Mouse (Mus musculus) liver, embryonic 14.5 days (tissue): ENCODE data around the gene E130114P18Rik. TPM values are rescaled to one million over a fixed set of nuclear protein-coding genes. Genes with fewer than 3 reads are reported as not detected.

Source experiments
- ATAC-seq: fragments of 200-750 bp; cut with Nextera tagmentation; 2 replicates; pipeline ENCODE4 v1.8.0; 2017; ENCODE audit warnings: moderate number of reproducible peaks, mild to moderate bottlenecking, moderate library complexity; ENCODE audit not compliant: insufficient read depth
- DNase-seq, 3 experiments: peaks; one replicate each; pipeline ENCODE4 v3.0.0-alpha.2; 2012 to 2013; ENCODE audit warnings: low read depth in 3 of 3, low spot score in 3 of 3
- H3K27ac ChIP-seq: fragments of 300-500 bp; sonication (generic); 2 replicates; pipeline ENCODE4 v1.5.1; 2014; ENCODE audit warnings: moderate library complexity, mild to moderate bottlenecking, control low read depth, inconsistent platforms
- H3K27me3 ChIP-seq: fragments of 300-500 bp; sonication (generic); 2 replicates; pipeline ENCODE4 v1.6.1; 2014; ENCODE audit warnings: mild to moderate bottlenecking, low read length, moderate library complexity; ENCODE audit not compliant: control insufficient read depth, insufficient read depth
- H3K36me3 ChIP-seq: fragments of 300-500 bp; sonication (generic); replicated peaks from 2 replicates; pipeline ENCODE4 v1.6.1; 2014; ENCODE audit warnings: low read depth; ENCODE audit not compliant: control insufficient read depth, insufficient read depth
- H3K4me1 ChIP-seq, 2 experiments: fragments of 200-500 bp in 1 of 2; fragments of 300-500 bp in 1 of 2; sonication (generic) in 1 of 2; replicated peaks; 2 replicates each; pipeline ENCODE4 v1.6.1; 2012 to 2014; ENCODE audit warnings: antibody characterized with exemption in 1 of 2, inconsistent platforms in 1 of 2, low read length in 1 of 2; ENCODE audit not compliant: control insufficient read depth in 2 of 2, insufficient read depth in 2 of 2
- H3K4me2 ChIP-seq: fragments of 300-500 bp; sonication (generic); 2 replicates; pipeline ENCODE4 v1.6.1; 2014; ENCODE audit warnings: low read depth, mild to moderate bottlenecking, control low read depth, moderate library complexity
- H3K4me3 ChIP-seq, 2 experiments: fragments of 200-500 bp in 1 of 2; fragments of 300-500 bp in 1 of 2; sonication (generic) in 1 of 2; 2 replicates each; pipeline ENCODE4 v1.5.1; 2012 to 2014; ENCODE audit warnings: low read depth in 2 of 2, low read length in 2 of 2, mild to moderate bottlenecking in 2 of 2, control low read depth in 1 of 2, inconsistent platforms in 1 of 2, moderate library complexity in 1 of 2; ENCODE audit not compliant: insufficient read depth in 1 of 2
- H3K9ac ChIP-seq: fragments of 300-500 bp; sonication (generic); replicated peaks from 2 replicates; pipeline ENCODE4 v1.6.1; 2014; ENCODE audit warnings: mild to moderate bottlenecking, control low read depth, moderate library complexity
- H3K9me3 ChIP-seq: fragments of 300-500 bp; sonication (generic); 2 replicates; pipeline ENCODE4 v1.6.1; 2016; ENCODE audit warnings: low read length, mixed read lengths; ENCODE audit not compliant: control insufficient read depth
- CTCF ChIP-seq: IDR thresholded peaks from 2 replicates; pipeline ENCODE4 v1.5.1; 2016; ENCODE audit warnings: antibody characterized with exemption, low read depth, control low read depth
- EP300 ChIP-seq: IDR thresholded peaks from 2 replicates; pipeline ENCODE4 v1.6.1; 2016; ENCODE audit warnings: antibody characterized with exemption, low read depth
- WGBS: fragments of 180-500 bp; shearing (Covaris S2); extraction: QIAGEN DNeasy Blood & Tissue Kit; methylation state at CpG from one replicate; pipeline ENCODE4 v1.1.7; 2014; ENCODE audit not compliant: insufficient replicate concordance; 5-methylcytosine and 5-hydroxymethylcytosine counted together
- polyA plus RNA-seq, 2 experiments: library from polyadenylated mRNA; depleted of rRNA in 1 of 2; stranded (reverse) in 1 of 2; unstranded in 1 of 2; fragments of >200 nt; fragmentation: Nextera tagmentation in 1 of 2; extraction: Ambion mirVana in 1 of 2; gene quantifications; 2 replicates each; pipeline versions ENCODE4 v1.2.1 to v1.2.3; 2012 to 2014

E130114P18Rik gene
- polyA plus RNA-seq, 2 experiments = not detected

DNA sequence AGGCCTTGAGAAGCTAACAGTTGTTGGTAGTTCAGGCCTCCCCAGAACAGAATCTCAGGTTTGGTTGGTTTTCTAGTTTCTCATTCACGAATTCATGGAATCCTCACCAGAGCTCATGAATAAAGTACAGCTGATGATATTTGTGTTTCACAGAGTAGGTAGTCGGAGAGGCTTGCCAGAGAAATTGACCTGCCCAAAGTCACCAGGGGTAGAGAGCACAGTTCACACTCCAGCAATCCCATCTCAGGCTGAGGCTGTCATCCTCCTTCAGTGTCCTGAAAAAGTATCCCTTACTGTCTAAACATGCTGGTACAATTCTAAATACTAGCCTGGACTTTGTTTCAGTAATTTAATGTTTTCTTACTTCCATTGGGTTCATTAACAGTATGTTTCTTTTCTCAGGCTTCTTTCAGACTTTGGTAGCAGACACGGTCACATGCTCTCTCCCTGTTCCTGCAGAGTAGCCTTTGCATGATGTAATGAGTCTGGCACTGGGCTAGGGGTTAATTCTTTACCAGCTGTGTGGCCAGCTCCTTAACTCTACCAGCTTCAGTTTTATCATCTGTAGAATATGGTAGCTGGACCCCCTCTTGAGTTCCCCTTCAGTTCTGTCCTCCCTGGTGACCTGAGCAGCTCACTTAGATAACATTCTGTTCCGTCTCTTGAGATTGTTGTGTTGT, 12.4 kb downstream of the E130114P18Rik start:
- H3K27ac ChIP-seq = no peak overlapping the region
- no peak for TF ChIP-seq EP300
- H3K36me3 ChIP-seq = no peaks in the 10 kb centered on the region
- no peak overlapping the region for H3K4me2 ChIP-seq
- 49% methylated on average over 4 of the region's 4 CpGs for WGBS
- no peak for DNase-seq
- peaks cover 4% of the 10 kb centered on the region; the same call in 1 of the 2 replicates for H3K27me3 ChIP-seq
- no peaks in the 10 kb centered on the region for H3K4me1 ChIP-seq
- no peaks in the 10 kb centered on the region for H3K9me3 ChIP-seq
- no peak overlapping the region for H3K9ac ChIP-seq
- no peak for ATAC-seq
- no peak overlapping the region for H3K4me3 ChIP-seq

DNA sequence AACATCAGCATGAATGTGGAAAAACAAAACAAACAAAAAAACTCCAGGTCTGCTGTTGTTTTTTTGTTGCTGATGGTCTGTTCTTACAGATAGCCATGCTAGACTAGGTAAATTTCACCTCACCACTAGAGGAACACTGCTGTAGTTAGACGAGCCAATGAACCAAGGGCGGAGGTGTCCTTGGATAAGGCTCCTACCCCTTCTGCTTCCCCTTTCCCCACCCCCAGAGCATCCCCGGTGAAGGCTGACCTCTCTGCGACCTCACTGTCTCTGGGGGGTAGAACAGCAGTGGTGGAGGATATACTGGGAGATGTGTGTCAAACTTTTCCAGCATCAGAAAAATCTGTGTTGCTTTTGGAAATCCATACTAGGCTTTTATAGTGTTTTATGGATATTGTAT, 13.3 kb downstream of the E130114P18Rik start:
- Histone ChIP-seq H3K4me1 (no peaks in the 10 kb centered on the region), H3K9ac (no peak overlapping the region), H3K27ac (no peak overlapping the region), H3K4me3 (no peak overlapping the region), H3K36me3 (no peaks in the 10 kb centered on the region), H3K27me3 (peaks cover 5% of the 10 kb centered on the region; the same call in 1 of the 2 replicates), H3K9me3 (no peaks in the 10 kb centered on the region), H3K4me2 (no peak overlapping the region)
- TF ChIP-seq EP300 = no peak
- no peak for TF ChIP-seq CTCF
- 20% methylated on average over 4 of the region's 4 CpGs for WGBS
- DNase-seq = no peak
- ATAC-seq = no peak

DNA sequence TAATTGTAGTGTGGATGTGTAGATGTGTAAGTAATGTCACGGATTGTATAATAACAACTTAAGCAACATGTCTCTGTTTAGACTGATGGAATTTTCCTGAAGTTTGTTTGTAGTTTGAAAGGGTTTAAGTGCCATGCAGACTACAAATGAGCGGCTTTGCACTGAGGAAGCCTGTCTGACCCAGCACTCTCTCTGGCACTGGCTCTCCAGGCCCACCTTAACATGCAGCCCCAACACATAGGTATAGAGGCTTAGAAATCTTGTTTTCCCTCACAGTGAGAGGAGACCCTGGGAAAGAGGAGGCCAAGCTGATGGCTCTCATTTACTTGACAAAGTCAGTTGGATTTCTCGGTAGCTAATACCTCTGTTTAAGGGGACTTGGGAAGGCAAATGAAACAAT, 19.2 kb downstream of the E130114P18Rik start:
- no peak for DNase-seq
- H3K4me3 ChIP-seq = no peak overlapping the region
- peaks cover 54% of the 10 kb centered on the region for H3K27me3 ChIP-seq
- no peak overlapping the region for H3K4me2 ChIP-seq
- no peak overlapping the region for H3K9ac ChIP-seq
- H3K4me1 ChIP-seq = no peaks in the 10 kb centered on the region
- H3K27ac ChIP-seq = no peak overlapping the region
- H3K36me3 ChIP-seq = no peaks in the 10 kb centered on the region
- H3K9me3 ChIP-seq = no peaks in the 10 kb centered on the region
- 29% methylated on average over 3 of the region's 3 CpGs for WGBS
- no peak for ATAC-seq
- TF ChIP-seq CTCF (no peak), EP300 (no peak)

DNA sequence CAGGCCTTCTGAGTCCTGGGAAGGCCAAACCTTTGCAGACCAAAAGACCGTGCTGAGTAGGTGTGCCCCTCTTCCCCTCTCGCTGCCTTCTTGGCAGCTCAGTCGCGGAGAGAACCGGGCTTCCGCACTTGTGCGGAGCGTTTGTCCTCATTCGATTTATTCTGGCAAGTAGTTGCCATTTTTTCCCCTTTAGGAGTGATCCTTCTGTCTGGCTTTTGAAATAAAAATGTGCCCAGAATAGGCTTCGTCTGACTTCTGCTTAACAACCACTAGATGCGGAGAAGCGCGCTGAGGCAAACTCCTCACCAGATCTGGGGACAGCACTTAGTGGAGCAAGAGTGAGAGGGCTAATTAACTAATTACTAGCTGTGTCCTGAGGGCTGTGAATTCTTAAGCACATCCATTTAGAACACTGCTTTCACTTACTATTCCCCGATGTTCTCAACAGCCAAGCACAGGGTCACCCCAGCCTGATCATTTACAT, 19.9 kb downstream of the E130114P18Rik start:
- H3K27me3 ChIP-seq = peaks cover 60% of the 10 kb centered on the region
- H3K36me3 ChIP-seq = no peaks in the 10 kb centered on the region
- ATAC-seq (no peak), DNase-seq (no peak)
- H3K4me3 ChIP-seq = peak overlapping the region; percentile 44 to 55
- H3K9me3 ChIP-seq = no peaks in the 10 kb centered on the region
- H3K4me2 ChIP-seq = peak overlapping the region; percentile 62
- 1% methylated on average over 14 of the region's 14 CpGs for WGBS
- TF ChIP-seq CTCF (no peak), EP300 (no peak)
- H3K4me1 ChIP-seq = no peaks in the 10 kb centered on the region
- no peak overlapping the region for H3K27ac ChIP-seq
- H3K9ac ChIP-seq = no peak overlapping the region

DNA sequence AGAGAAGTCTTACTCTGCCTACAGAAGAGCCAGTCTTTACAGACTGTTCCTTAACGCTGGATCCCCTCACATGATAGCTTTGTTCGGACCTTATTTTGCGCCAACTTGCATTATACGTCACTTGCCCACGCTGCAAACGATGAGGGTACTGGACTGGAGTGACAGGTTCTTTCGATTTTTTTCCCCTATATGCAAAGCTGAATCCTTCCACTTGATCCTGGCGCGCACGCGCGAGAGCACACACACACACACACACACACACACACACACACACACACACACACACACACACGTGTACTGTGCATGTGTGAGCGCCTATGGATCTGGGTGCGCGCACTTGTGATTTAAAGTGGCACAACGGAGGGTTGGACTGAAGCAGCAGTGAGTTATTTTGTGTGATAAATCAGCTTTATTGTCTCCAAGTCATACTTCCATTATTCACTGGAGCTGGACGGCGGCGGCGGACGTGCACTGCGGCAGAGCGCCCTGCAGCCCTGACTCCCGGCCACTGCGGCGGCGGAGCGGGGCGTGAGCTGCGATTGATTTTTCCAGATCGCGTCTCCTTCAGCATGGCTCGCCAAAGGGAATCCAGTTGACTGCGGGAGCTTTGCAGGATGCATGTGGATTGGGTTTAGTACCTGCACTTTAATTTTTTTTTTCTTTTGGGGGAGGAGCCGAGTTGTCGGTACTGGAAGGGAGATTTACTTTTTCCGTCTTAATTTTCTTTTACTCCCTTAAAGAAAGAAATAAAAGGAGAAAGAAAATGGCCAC, 20.5 kb downstream of the E130114P18Rik start:
- H3K36me3 ChIP-seq = no peaks in the 10 kb centered on the region
- H3K27ac ChIP-seq = no peak overlapping the region
- TF ChIP-seq CTCF (no peak), EP300 (no peak)
- H3K4me2 ChIP-seq = peak overlapping the region; percentile 62
- no peak for ATAC-seq
- WGBS = 1% methylated on average over 38 of the region's 38 CpGs
- peak overlapping the region; percentile 44 to 55 for H3K4me3 ChIP-seq
- no peak overlapping the region for H3K9ac ChIP-seq
- H3K9me3 ChIP-seq = no peaks in the 10 kb centered on the region
- H3K27me3 ChIP-seq = peaks cover 62% of the 10 kb centered on the region
- H3K4me1 ChIP-seq = no peaks in the 10 kb centered on the region; a peak in 1 of 4 replicates
- DNase-seq = no peak
